Mouse (Mus musculus) neural tube, embryonic 14.5 days (tissue): ENCODE measurements around the gene Olfr960. TPM values are rescaled to one million over a fixed set of nuclear protein-coding genes. Genes with fewer than 3 reads are reported as not detected.
A peak's percentile ranks its signal among the peaks of the same experiment; 100 is the strongest.

Experiments used
- ATAC-seq: fragments of 200-750 bp; cut with Nextera tagmentation; 2 replicates; pipeline ENCODE4 v1.8.0; 2017; ENCODE audit warnings: low read depth, mild to moderate bottlenecking, moderate TSS enrichment, moderate library complexity
- H3K27ac ChIP-seq: fragments of 300-500 bp; sonication (generic); 2 replicates; pipeline ENCODE4 v1.5.1; 2014; ENCODE audit warnings: low read depth, mild to moderate bottlenecking, control low read depth, low read length, moderate library complexity, mixed read lengths
- H3K27me3 ChIP-seq: fragments of 300-500 bp; sonication (generic); 2 replicates; pipeline ENCODE4 v1.6.1; 2014; ENCODE audit warnings: low read length; ENCODE audit not compliant: control insufficient read depth, insufficient read depth
- H3K36me3 ChIP-seq: fragments of 300-500 bp; sonication (generic); 2 replicates; pipeline ENCODE4 v1.6.1; 2014; ENCODE audit warnings: low read length, mixed read lengths; ENCODE audit not compliant: control insufficient read depth, insufficient read depth
- H3K4me1 ChIP-seq: fragments of 300-500 bp; sonication (generic); 2 replicates; pipeline ENCODE4 v1.6.1; 2014; ENCODE audit warnings: low read length; ENCODE audit not compliant: control insufficient read depth, insufficient read depth
- H3K4me2 ChIP-seq: fragments of 300-500 bp; sonication (generic); 2 replicates; pipeline ENCODE4 v1.6.1; 2014; ENCODE audit warnings: mild to moderate bottlenecking, low read depth, low read length, control low read depth
- H3K4me3 ChIP-seq: fragments of 300-500 bp; sonication (generic); 2 replicates; pipeline ENCODE4 v1.5.1; 2014; ENCODE audit warnings: low read depth, low read length, control low read depth, mixed read lengths
- H3K9ac ChIP-seq: fragments of 300-500 bp; sonication (generic); replicated peaks from 2 replicates; pipeline ENCODE4 v1.6.1; 2014; ENCODE audit warnings: low read depth, mild to moderate bottlenecking, control low read depth, low read length, mixed read lengths
- H3K9me3 ChIP-seq: fragments of 300-500 bp; sonication (generic); 2 replicates; pipeline ENCODE4 v1.6.1; 2016; ENCODE audit warnings: low read length; ENCODE audit not compliant: control insufficient read depth
- WGBS: fragments of 180-500 bp; shearing (Covaris S2); extraction: QIAGEN DNeasy Blood & Tissue Kit; methylation state at CpG from one replicate; pipeline ENCODE4 v1.1.7; 2014; 5-methylcytosine and 5-hydroxymethylcytosine counted together
- polyA plus RNA-seq: library from polyadenylated mRNA; unstranded; fragments of >200 nt; fragmentation: Nextera tagmentation; extraction: Ambion mirVana; gene quantifications from 2 replicates; pipeline ENCODE4 v1.2.1, GENCODE M21; 2014

The Olfr960 gene
- polyA plus RNA-seq, 1 experiment from 2014 or later, result not detected

- H3K4me3 ChIP-seq, result no peak overlapping the region
- H3K4me1 ChIP-seq, result no peaks in the 10 kb centered on the region
- no peak overlapping the region for H3K9ac ChIP-seq
- no peak for ATAC-seq
- 93% methylated on average over 3 of the region's 3 CpGs for WGBS
- no peak overlapping the region for H3K27ac ChIP-seq
- no peaks in the 10 kb centered on the region for H3K36me3 ChIP-seq
- H3K4me2 ChIP-seq, result no peak overlapping the region
- H3K9me3 ChIP-seq, result no peaks in the 10 kb centered on the region
- no peaks in the 10 kb centered on the region for H3K27me3 ChIP-seq
These were observed 2.6 kb downstream of the Olfr960 start for GRCm38 (mm10) chr9:39623783-39624182.

- Histone ChIP-seq H3K27ac (no peak overlapping the region), H3K36me3 (no peaks in the 10 kb centered on the region), H3K9me3 (no peaks in the 10 kb centered on the region), H3K9ac (no peak overlapping the region), H3K4me1 (no peaks in the 10 kb centered on the region), H3K27me3 (no peaks in the 10 kb centered on the region), H3K4me3 (no peak overlapping the region), H3K4me2 (no peak overlapping the region)
- WGBS, result 61% methylated on average over 2 of the region's 2 CpGs
- no peak for ATAC-seq
These were observed 3.5 kb downstream of the Olfr960 start for GRCm38 (mm10) chr9:39624711-39625110.

GRCm38 (mm10) chr9:39629069-39629468 is 7.9 kb downstream of the Olfr960 start:
- H3K9ac ChIP-seq, result no peak overlapping the region
- 89% methylated on average over 2 of the region's 2 CpGs for WGBS
- H3K27me3 ChIP-seq, result no peaks in the 10 kb centered on the region
- H3K27ac ChIP-seq, result no peak overlapping the region
- no peaks in the 10 kb centered on the region for H3K4me1 ChIP-seq
- H3K4me2 ChIP-seq, result no peak overlapping the region
- no peak for ATAC-seq
- no peaks in the 10 kb centered on the region for H3K36me3 ChIP-seq
- no peak overlapping the region for H3K4me3 ChIP-seq
- H3K9me3 ChIP-seq, result no peaks in the 10 kb centered on the region

- H3K9me3 ChIP-seq, result no peaks in the 10 kb centered on the region
- H3K4me3 ChIP-seq, result no peak overlapping the region
- no peaks in the 10 kb centered on the region for H3K4me1 ChIP-seq
- no peak overlapping the region for H3K9ac ChIP-seq
- 22% methylated on average over 4 of the region's 4 CpGs for WGBS
- H3K27me3 ChIP-seq, result no peaks in the 10 kb centered on the region
- no peak overlapping the region for H3K4me2 ChIP-seq
- peak; percentile 63; the same call in 1 of the 2 replicates for ATAC-seq
- no peak overlapping the region for H3K27ac ChIP-seq
- H3K36me3 ChIP-seq, result no peaks in the 10 kb centered on the region
These were observed 12.9 kb downstream of the Olfr960 start for GRCm38 (mm10) chr9:39633913-39634594.

GRCm38 (mm10) chr9:39644785-39645184 is 23.6 kb downstream of the Olfr960 start, which contains the start of gene Olfr961:
Gene Olfr961 (plus strand): TSS chr9:39645085.
- Histone ChIP-seq H3K27ac (no peak within 1 kb of the TSS), H3K4me1 (no peaks in the 10 kb centered on the region), H3K4me3 (no peak within 1 kb of the TSS), H3K36me3 (no peaks in the 10 kb centered on the region), H3K27me3 (no peaks in the 10 kb centered on the region), H3K4me2 (no peak within 1 kb of the TSS), H3K9ac (no peak within 1 kb of the TSS), H3K9me3 (no peaks in the 10 kb centered on the region)
- ATAC-seq, result no peak

- Histone ChIP-seq H3K4me3 (no peak overlapping the region), H3K4me2 (no peak overlapping the region), H3K4me1 (no peaks in the 10 kb centered on the region), H3K27me3 (no peaks in the 10 kb centered on the region), H3K27ac (no peak overlapping the region), H3K9ac (no peak overlapping the region), H3K36me3 (no peaks in the 10 kb centered on the region), H3K9me3 (no peaks in the 10 kb centered on the region)
- no peak for ATAC-seq
- WGBS, result 91% methylated on average over 4 of the region's 4 CpGs
These were observed 26.2 kb downstream of the Olfr960 start for GRCm38 (mm10) chr9:39647382-39647781.

- no peak overlapping the region for H3K4me2 ChIP-seq
- no peak overlapping the region for H3K4me3 ChIP-seq
- no peaks in the 10 kb centered on the region for H3K27me3 ChIP-seq
- no peaks in the 10 kb centered on the region for H3K36me3 ChIP-seq
- H3K9ac ChIP-seq, result no peak overlapping the region
- H3K4me1 ChIP-seq, result no peaks in the 10 kb centered on the region
- no peak for ATAC-seq
- no peak overlapping the region for H3K27ac ChIP-seq
- no peaks in the 10 kb centered on the region for H3K9me3 ChIP-seq
- 81% methylated on average over 6 of the region's 6 CpGs for WGBS
These were observed 33.7 kb downstream of the Olfr960 start for GRCm38 (mm10) chr9:39654756-39655396.

- Histone ChIP-seq H3K27ac (no peak within 1 kb of the TSS), H3K9me3 (no peaks in the 10 kb centered on the region), H3K4me2 (no peak within 1 kb of the TSS), H3K36me3 (no peaks in the 10 kb centered on the region), H3K4me1 (no peaks in the 10 kb centered on the region), H3K27me3 (no peaks in the 10 kb centered on the region), H3K4me3 (no peak within 1 kb of the TSS), H3K9ac (no peak within 1 kb of the TSS)
- ATAC-seq, result no peak
- 89% methylated on average over 1 of the region's 1 CpGs for WGBS
These were observed 45.7 kb downstream of the Olfr960 start, which contains the start of gene Olfr963 for GRCm38 (mm10) chr9:39666905-39667304. Gene Olfr963 (plus strand): TSS chr9:39667205.

GRCm38 (mm10) chr9:39669723-39670122 is 48.5 kb downstream of the Olfr960 start:
- no peaks in the 10 kb centered on the region for H3K36me3 ChIP-seq
- no peaks in the 10 kb centered on the region for H3K4me1 ChIP-seq
- no peak overlapping the region for H3K9ac ChIP-seq
- no peak overlapping the region for H3K4me3 ChIP-seq
- H3K9me3 ChIP-seq, result no peaks in the 10 kb centered on the region
- 81% methylated on average over 2 of the region's 2 CpGs for WGBS
- no peaks in the 10 kb centered on the region for H3K27me3 ChIP-seq
- H3K4me2 ChIP-seq, result no peak overlapping the region
- no peak overlapping the region for H3K27ac ChIP-seq
- no peak for ATAC-seq
